Mouse (Mus musculus) hindbrain, embryonic 11.5 days (tissue): ENCODE data around the gene Exoc7. TPM values are rescaled to one million over a fixed set of nuclear protein-coding genes. Genes with fewer than 3 reads are reported as not detected.

Experiments used
- ATAC-seq: fragments of 200-750 bp; cut with Nextera tagmentation; 2 replicates; pipeline ENCODE4 v1.8.0; 2017; ENCODE audit warnings: mild to moderate bottlenecking, moderate TSS enrichment, moderate library complexity; ENCODE audit not compliant: low FRiP score
- DNase-seq: peaks from one replicate; pipeline ENCODE4 v3.0.0-alpha.2; 2015; ENCODE audit warnings: low spot score
- H3K27ac ChIP-seq: fragments of 300-500 bp; sonication (generic); 2 replicates; pipeline ENCODE4 v1.5.1; 2014; ENCODE audit warnings: mild to moderate bottlenecking, low read depth, low read length
- H3K27me3 ChIP-seq: fragments of 300-500 bp; sonication (generic); 2 replicates; pipeline ENCODE4 v1.6.1; 2014; ENCODE audit warnings: mild to moderate bottlenecking, low read length, moderate library complexity, mixed read lengths; ENCODE audit not compliant: control insufficient read depth, insufficient read depth
- H3K36me3 ChIP-seq: fragments of 300-500 bp; sonication (generic); 2 replicates; pipeline ENCODE4 v1.6.1; 2014; ENCODE audit warnings: mild to moderate bottlenecking, low read length, moderate library complexity, mixed read lengths; ENCODE audit not compliant: control insufficient read depth, insufficient read depth
- H3K4me1 ChIP-seq: fragments of 300-500 bp; sonication (generic); replicated peaks from 2 replicates; pipeline ENCODE4 v1.6.1; 2014; ENCODE audit warnings: low read length, mixed read lengths; ENCODE audit not compliant: control insufficient read depth, insufficient read depth
- H3K4me2 ChIP-seq: fragments of 300-500 bp; sonication (generic); replicated peaks from 2 replicates; pipeline ENCODE4 v1.6.1; 2014; ENCODE audit warnings: mild to moderate bottlenecking, low read depth, low read length
- H3K4me3 ChIP-seq: fragments of 300-500 bp; sonication (generic); 2 replicates; pipeline ENCODE4 v1.5.1; 2014; ENCODE audit warnings: low read depth, low read length
- H3K9ac ChIP-seq: fragments of 300-500 bp; sonication (generic); 2 replicates; pipeline ENCODE4 v1.6.1; 2014; ENCODE audit warnings: low read depth, low read length
- H3K9me3 ChIP-seq: fragments of 300-500 bp; sonication (generic); 2 replicates; pipeline ENCODE4 v1.6.1; 2016; ENCODE audit warnings: low read length; ENCODE audit not compliant: control insufficient read depth
- WGBS: fragments of 180-500 bp; shearing (Covaris S2); extraction: QIAGEN DNeasy Blood & Tissue Kit; methylation state at CpG from one replicate; pipeline ENCODE4 v1.1.7; 2014; 5-methylcytosine and 5-hydroxymethylcytosine counted together
- polyA plus RNA-seq: library from polyadenylated mRNA; unstranded; fragments of >200 nt; fragmentation: Nextera tagmentation; extraction: Ambion mirVana; gene quantifications from 2 replicates; pipeline ENCODE4 v1.2.1, GENCODE M21; 2014

The Exoc7 gene
- polyA plus RNA-seq, 1 experiment from 2014 or later, result 68.3 TPM

GRCm38 (mm10) chr11:116292401-116292800 lies 14.6 kb downstream of the Exoc7 start:
- Histone ChIP-seq H3K27ac (no peak overlapping the region), H3K4me2 (no peak overlapping the region), H3K9me3 (no peaks in the 10 kb centered on the region), H3K4me1 (no peaks in the 10 kb centered on the region), H3K36me3 (peaks cover 8% of the 10 kb centered on the region; the same call in 1 of the 2 replicates), H3K27me3 (no peaks in the 10 kb centered on the region), H3K9ac (no peak overlapping the region), H3K4me3 (no peak overlapping the region)
- ATAC-seq (no peak), DNase-seq (no peak)
- WGBS, result 93% methylated on average over 13 of the region's 13 CpGs

- ATAC-seq (no peak), DNase-seq (no peak)
- Histone ChIP-seq H3K27me3 (no peaks in the 10 kb centered on the region), H3K4me1 (no peaks in the 10 kb centered on the region), H3K36me3 (peaks cover 8% of the 10 kb centered on the region; the same call in 1 of the 2 replicates), H3K9me3 (no peaks in the 10 kb centered on the region), H3K4me2 (no peak overlapping the region), H3K4me3 (no peak overlapping the region), H3K9ac (no peak overlapping the region), H3K27ac (no peak overlapping the region)
- 84% methylated on average over 8 of the region's 8 CpGs for WGBS
Measured at GRCm38 (mm10) chr11:116290556-116290955, 16.5 kb downstream of the Exoc7 start.

GRCm38 (mm10) chr11:116287351-116287750 lies 19.7 kb downstream of the Exoc7 start:
- Histone ChIP-seq H3K9me3 (no peaks in the 10 kb centered on the region), H3K4me3 (no peak overlapping the region), H3K27me3 (peaks cover 28% of the 10 kb centered on the region), H3K4me1 (no peaks in the 10 kb centered on the region), H3K9ac (no peak overlapping the region), H3K4me2 (no peak overlapping the region), H3K27ac (no peak overlapping the region), H3K36me3 (peaks cover 8% of the 10 kb centered on the region; the same call in 1 of the 2 replicates)
- 73% methylated on average over 5 of the region's 5 CpGs for WGBS
- ATAC-seq, result no peak
- DNase-seq, result no peak

- H3K27ac ChIP-seq, result no peak overlapping the region
- H3K9me3 ChIP-seq, result no peaks in the 10 kb centered on the region
- WGBS, result 68% methylated on average over 7 of the region's 7 CpGs
- no peak overlapping the region for H3K4me3 ChIP-seq
- H3K36me3 ChIP-seq, result peaks cover 5% of the 10 kb centered on the region; the same call in 1 of the 2 replicates
- H3K4me1 ChIP-seq, result peaks cover 10% of the 10 kb centered on the region
- peaks cover 43% of the 10 kb centered on the region for H3K27me3 ChIP-seq
- H3K9ac ChIP-seq, result no peak overlapping the region
- peak; percentile 16 for DNase-seq
- ATAC-seq, result no peak
- H3K4me2 ChIP-seq, result no peak overlapping the region
Measured at GRCm38 (mm10) chr11:116285770-116286191, 21.3 kb downstream of the Exoc7 start.

- no peak overlapping the region for H3K4me2 ChIP-seq
- ATAC-seq, result no peak
- DNase-seq, result no peak
- H3K27ac ChIP-seq, result no peak overlapping the region
- peaks cover 10% of the 10 kb centered on the region for H3K4me1 ChIP-seq
- H3K9ac ChIP-seq, result no peak overlapping the region
- WGBS, result 59% methylated on average over 6 of the region's 6 CpGs
- H3K27me3 ChIP-seq, result peaks cover 54% of the 10 kb centered on the region
- H3K36me3 ChIP-seq, result peaks cover 5% of the 10 kb centered on the region; the same call in 1 of the 2 replicates
- H3K4me3 ChIP-seq, result no peak overlapping the region
- no peaks in the 10 kb centered on the region for H3K9me3 ChIP-seq
Measured at GRCm38 (mm10) chr11:116283982-116284381, 23.1 kb downstream of the Exoc7 start.

GRCm38 (mm10) chr11:116282912-116283521 lies 24.0 kb downstream of the Exoc7 start:
- H3K4me3 ChIP-seq, result no peak overlapping the region
- peak; percentile 30 for DNase-seq
- peaks cover 54% of the 10 kb centered on the region for H3K27me3 ChIP-seq
- H3K9me3 ChIP-seq, result no peaks in the 10 kb centered on the region
- 11% methylated on average over 48 of the region's 48 CpGs for WGBS
- H3K4me2 ChIP-seq, result no peak overlapping the region
- H3K9ac ChIP-seq, result no peak overlapping the region
- 0 out of 2 replicates have a peak, but pooled peaks cover under 1% of the 10 kb centered on the region for H3K36me3 ChIP-seq
- peaks cover 10% of the 10 kb centered on the region for H3K4me1 ChIP-seq
- no peak overlapping the region for H3K27ac ChIP-seq
- no peak for ATAC-seq

GRCm38 (mm10) chr11:116282089-116282488 lies 24.9 kb downstream of the Exoc7 start:
- no peak overlapping the region for H3K4me2 ChIP-seq
- ATAC-seq (no peak), DNase-seq (peak; percentile 44)
- 1% methylated on average over 11 of the region's 11 CpGs for WGBS
- H3K36me3 ChIP-seq, result no peaks in the 10 kb centered on the region
- no peak overlapping the region for H3K4me3 ChIP-seq
- H3K4me1 ChIP-seq, result peaks cover 10% of the 10 kb centered on the region
- no peak overlapping the region for H3K9ac ChIP-seq
- no peaks in the 10 kb centered on the region for H3K9me3 ChIP-seq
- H3K27me3 ChIP-seq, result peaks cover 54% of the 10 kb centered on the region
- no peak overlapping the region for H3K27ac ChIP-seq

- no peak overlapping the region for H3K27ac ChIP-seq
- peak overlapping the region; percentile 27 for H3K4me3 ChIP-seq
- no peaks in the 10 kb centered on the region for H3K9me3 ChIP-seq
- no peaks in the 10 kb centered on the region for H3K36me3 ChIP-seq
- DNase-seq (no peak), ATAC-seq (no peak)
- peaks cover 10% of the 10 kb centered on the region for H3K4me1 ChIP-seq
- H3K9ac ChIP-seq, result no peak overlapping the region
- peak overlapping the region; percentile 42 for H3K4me2 ChIP-seq
- 2% methylated on average over 18 of the region's 18 CpGs for WGBS
- H3K27me3 ChIP-seq, result peaks cover 54% of the 10 kb centered on the region
Measured at GRCm38 (mm10) chr11:116281671-116282070, 25.4 kb downstream of the Exoc7 start.
